Mouse (Mus musculus): Measurements from ENCODE around the gene Selenov.

- TF ChIP-seq CTCF (IDR thresholded peaks at IDR 0.05; ENCODE audit: borderline replicate concordance, extremely low read depth, insufficient read depth, insufficient read length) = no peak
- TF ChIP-seq POLR2A (IDR thresholded peaks at IDR 0.05; ENCODE audit: borderline replicate concordance, extremely low read depth, insufficient read depth, insufficient read length, poor library complexity, severe bottlenecking) = peak; percentile 65
Measured at GRCm38 (mm10) chr7:28338108-28338998, 47.4 kb upstream of the Selenov start, which contains the start of gene Supt5.
